Mouse (Mus musculus): ENCODE measurements at regions not wholly inside any gene's neighbourhood (a gene's known extent, or its start where the extent isn't known, plus 50 kb on each side); places are given as distances from the start of the nearest gene placed in this dataset.
"Not testable (repeated sequence)": the region's sequence is repeated elsewhere in the genome, so short reads cannot be mapped to it uniquely, and the experiment has no call there.

- no peaks in the 10 kb centered on the region for H3K27me3 ChIP-seq
Measured at GRCm38 (mm10) chr3:54551908-54552307, 140.7 kb upstream of the Supt20 start.

GRCm38 (mm10) chr3:54555954-54556353 is 136.7 kb upstream of the Supt20 start:
- Histone ChIP-seq H3K9ac (no peak overlapping the region), H3K4me3 (no peak overlapping the region), H3K9me3 (no peaks in the 10 kb centered on the region), H3K4me1 (replicated peaks) (no peaks in the 10 kb centered on the region), H3K27me3 (no peaks in the 10 kb centered on the region), H3K4me2 (no peak overlapping the region), H3K36me3 (no peaks in the 10 kb centered on the region), H3K27ac (replicated peaks) (no peak overlapping the region)
- ATAC-seq (ENCODE audit: low FRiP score, low read depth) = no peak
- 91% methylated on average over 2 of the region's 2 CpGs for WGBS

More at GRCm38 (mm10) chr3:54551908-54552307, 140.7 kb upstream of the Supt20 start:
- no peak overlapping the region for H3K4me3 ChIP-seq
- no peaks in the 10 kb centered on the region for H3K9me3 ChIP-seq
- H3K4me2 ChIP-seq = no peak overlapping the region
- H3K9ac ChIP-seq = no peak overlapping the region
- 81% methylated on average over 9 of the region's 9 CpGs for WGBS
- no peaks in the 10 kb centered on the region for H3K36me3 ChIP-seq
- no peak for ATAC-seq (ENCODE audit: low FRiP score, low read depth)
- H3K27ac ChIP-seq (replicated peaks) = no peak overlapping the region
- no peaks in the 10 kb centered on the region for H3K4me1 ChIP-seq (replicated peaks)

GRCm38 (mm10) chr3:54559053-54559452 is 133.6 kb upstream of the Supt20 start:
- H3K9me3 ChIP-seq = 0 out of 2 replicates have a peak, but pooled peaks cover 7% of the 10 kb centered on the region
- ATAC-seq (ENCODE audit: low FRiP score, low read depth) = no peak
- 82% methylated on average over 2 of the region's 2 CpGs for WGBS
- no peak overlapping the region for H3K4me3 ChIP-seq
- H3K4me1 ChIP-seq (replicated peaks) = no peaks in the 10 kb centered on the region
- no peak overlapping the region for H3K9ac ChIP-seq
- no peaks in the 10 kb centered on the region for H3K36me3 ChIP-seq
- H3K27ac ChIP-seq (replicated peaks) = no peak overlapping the region
- H3K4me2 ChIP-seq = no peak overlapping the region
- H3K27me3 ChIP-seq = no peaks in the 10 kb centered on the region

- no peak overlapping the region for H3K4me2 ChIP-seq
- no peaks in the 10 kb centered on the region for H3K36me3 ChIP-seq
- no peak overlapping the region for H3K27ac ChIP-seq (replicated peaks)
- H3K4me1 ChIP-seq (replicated peaks) = no peaks in the 10 kb centered on the region
- no peak for ATAC-seq (ENCODE audit: low FRiP score, low read depth)
- WGBS = 93% methylated on average over 2 of the region's 2 CpGs
- H3K27me3 ChIP-seq = no peaks in the 10 kb centered on the region
- H3K4me3 ChIP-seq = no peak overlapping the region
- 0 out of 2 replicates have a peak, but pooled peaks cover 7% of the 10 kb centered on the region for H3K9me3 ChIP-seq
- H3K9ac ChIP-seq = no peak overlapping the region
Measured at GRCm38 (mm10) chr3:54559527-54559926, 133.1 kb upstream of the Supt20 start.

GRCm38 (mm10) chr3:54560056-54560922 is 132.3 kb upstream of the Supt20 start:
- 0 out of 2 replicates have a peak, but pooled peaks cover 7% of the 10 kb centered on the region for H3K9me3 ChIP-seq
- no peak for ATAC-seq (ENCODE audit: low FRiP score, low read depth)
- no peaks in the 10 kb centered on the region for H3K36me3 ChIP-seq
- no peaks in the 10 kb centered on the region for H3K4me1 ChIP-seq (replicated peaks)
- no peak overlapping the region for H3K27ac ChIP-seq (replicated peaks)
- no peak overlapping the region for H3K4me3 ChIP-seq
- no peaks in the 10 kb centered on the region for H3K27me3 ChIP-seq
- WGBS = 70% methylated on average over 5 of the region's 5 CpGs
- H3K9ac ChIP-seq = no peak overlapping the region
- H3K4me2 ChIP-seq = no peak overlapping the region

GRCm38 (mm10) chr3:54567329-54567728 is 125.3 kb upstream of the Supt20 start:
- no peak overlapping the region for H3K4me2 ChIP-seq
- no peak overlapping the region for H3K9ac ChIP-seq
- no peaks in the 10 kb centered on the region for H3K4me1 ChIP-seq (replicated peaks)
- H3K36me3 ChIP-seq = no peaks in the 10 kb centered on the region
- 87% methylated on average over 1 of the region's 1 CpGs for WGBS
- no peak overlapping the region for H3K27ac ChIP-seq (replicated peaks)
- H3K4me3 ChIP-seq = no peak overlapping the region
- ATAC-seq (ENCODE audit: low FRiP score, low read depth) = no peak
- H3K9me3 ChIP-seq = no peaks in the 10 kb centered on the region
- no peaks in the 10 kb centered on the region for H3K27me3 ChIP-seq

GRCm38 (mm10) chr3:54568096-54568495 is 124.5 kb upstream of the Supt20 start:
- no peak overlapping the region for H3K27ac ChIP-seq (replicated peaks)
- H3K9me3 ChIP-seq = no peaks in the 10 kb centered on the region
- H3K9ac ChIP-seq = no peak overlapping the region
- H3K36me3 ChIP-seq = no peaks in the 10 kb centered on the region
- WGBS = 90% methylated on average over 5 of the region's 5 CpGs
- no peak overlapping the region for H3K4me3 ChIP-seq
- ATAC-seq (ENCODE audit: low FRiP score, low read depth) = no peak
- no peaks in the 10 kb centered on the region for H3K27me3 ChIP-seq
- no peaks in the 10 kb centered on the region for H3K4me1 ChIP-seq (replicated peaks)
- no peak overlapping the region for H3K4me2 ChIP-seq

- no peaks in the 10 kb centered on the region for H3K27me3 ChIP-seq
- H3K36me3 ChIP-seq = no peaks in the 10 kb centered on the region
- no peak overlapping the region for H3K9ac ChIP-seq
- WGBS = 77% methylated on average over 8 of the region's 8 CpGs
- no peak overlapping the region for H3K4me3 ChIP-seq
- H3K4me1 ChIP-seq (replicated peaks) = no peaks in the 10 kb centered on the region
- no peaks in the 10 kb centered on the region for H3K9me3 ChIP-seq
- H3K4me2 ChIP-seq = no peak overlapping the region
- H3K27ac ChIP-seq (replicated peaks) = no peak overlapping the region
- ATAC-seq (ENCODE audit: low FRiP score, low read depth) = no peak
Measured at GRCm38 (mm10) chr3:54570501-54570900, 122.1 kb upstream of the Supt20 start.

GRCm38 (mm10) chr3:54577851-54578250 is 114.8 kb upstream of the Supt20 start:
- H3K36me3 ChIP-seq = no peaks in the 10 kb centered on the region
- no peaks in the 10 kb centered on the region for H3K27me3 ChIP-seq
- H3K9ac ChIP-seq = no peak overlapping the region
- H3K9me3 ChIP-seq = no peaks in the 10 kb centered on the region
- no peak for ATAC-seq (ENCODE audit: low FRiP score, low read depth)
- WGBS = 84% methylated on average over 5 of the region's 5 CpGs
- H3K27ac ChIP-seq (replicated peaks) = no peak overlapping the region
- no peak overlapping the region for H3K4me3 ChIP-seq
- no peaks in the 10 kb centered on the region for H3K4me1 ChIP-seq (replicated peaks)
- no peak overlapping the region for H3K4me2 ChIP-seq

GRCm38 (mm10) chr3:54579425-54579824 is 113.2 kb upstream of the Supt20 start:
- no peaks in the 10 kb centered on the region for H3K9me3 ChIP-seq
- H3K36me3 ChIP-seq = no peaks in the 10 kb centered on the region
- no peak for ATAC-seq (ENCODE audit: low FRiP score, low read depth)
- H3K4me3 ChIP-seq = no peak overlapping the region
- 94% methylated on average over 2 of the region's 2 CpGs for WGBS
- H3K27ac ChIP-seq (replicated peaks) = no peak overlapping the region
- H3K4me2 ChIP-seq = no peak overlapping the region
- H3K9ac ChIP-seq = no peak overlapping the region
- H3K27me3 ChIP-seq = no peaks in the 10 kb centered on the region
- H3K4me1 ChIP-seq (replicated peaks) = no peaks in the 10 kb centered on the region

GRCm38 (mm10) chr3:54580339-54580738 is 112.3 kb upstream of the Supt20 start:
- Histone ChIP-seq H3K4me3 (no peak overlapping the region), H3K27ac (replicated peaks) (no peak overlapping the region), H3K9ac (no peak overlapping the region), H3K4me1 (replicated peaks) (no peaks in the 10 kb centered on the region), H3K36me3 (no peaks in the 10 kb centered on the region), H3K27me3 (no peaks in the 10 kb centered on the region), H3K9me3 (no peaks in the 10 kb centered on the region), H3K4me2 (no peak overlapping the region)
- 91% methylated on average over 6 of the region's 6 CpGs for WGBS
- no peak for ATAC-seq (ENCODE audit: low FRiP score, low read depth)

- not testable (repeated sequence) for H3K27ac ChIP-seq (replicated peaks); ATAC-seq (ENCODE audit: low FRiP score, low read depth); H3K9me3 ChIP-seq; H3K9ac ChIP-seq; H3K4me1 ChIP-seq (replicated peaks); H3K4me2 ChIP-seq; H3K4me3 ChIP-seq; H3K27me3 ChIP-seq; H3K36me3 ChIP-seq
- 91% methylated on average over 10 of the region's 10 CpGs for WGBS
Measured at GRCm38 (mm10) chr3:54585781-54586180, 106.8 kb upstream of the Supt20 start.

Measured in hindbrain, embryonic 15.5 days (tissue).